Mouse (Mus musculus) ovary, postnatal 14 days (tissue): ENCODE measurements at regions not wholly inside any gene's neighbourhood (a gene's known extent, or its start where the extent isn't known, plus 50 kb on each side); places are given as distances from the start of the nearest gene placed in this dataset.
A peak's percentile ranks its signal among the peaks of the same experiment; 100 is the strongest.

Experiments used
- DNase-seq: peaks from one replicate; pipeline ENCODE4 v3.0.0; 2022; ENCODE audit warnings: low spot score

DNA sequence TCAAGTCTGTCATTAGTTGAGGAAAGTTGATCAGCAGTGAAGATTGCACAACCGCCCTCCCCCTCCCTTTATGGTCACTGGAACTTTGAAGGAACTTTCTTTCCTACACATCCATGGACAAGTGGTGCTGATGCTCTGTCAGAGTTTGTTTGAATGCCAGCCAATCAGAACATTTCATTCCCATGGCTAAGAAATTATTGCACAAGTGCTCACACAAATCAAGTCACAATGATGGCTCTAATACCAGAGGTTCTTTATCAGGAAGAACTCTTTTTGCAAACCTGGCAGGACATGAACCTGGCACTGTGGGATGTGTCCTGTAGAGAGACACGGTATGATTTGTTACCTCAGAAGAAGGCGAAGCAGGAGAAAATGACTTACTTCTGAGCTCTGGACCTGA lies 54.3 kb upstream of the Spry2 start:
- DNase-seq, result no peak

DNA sequence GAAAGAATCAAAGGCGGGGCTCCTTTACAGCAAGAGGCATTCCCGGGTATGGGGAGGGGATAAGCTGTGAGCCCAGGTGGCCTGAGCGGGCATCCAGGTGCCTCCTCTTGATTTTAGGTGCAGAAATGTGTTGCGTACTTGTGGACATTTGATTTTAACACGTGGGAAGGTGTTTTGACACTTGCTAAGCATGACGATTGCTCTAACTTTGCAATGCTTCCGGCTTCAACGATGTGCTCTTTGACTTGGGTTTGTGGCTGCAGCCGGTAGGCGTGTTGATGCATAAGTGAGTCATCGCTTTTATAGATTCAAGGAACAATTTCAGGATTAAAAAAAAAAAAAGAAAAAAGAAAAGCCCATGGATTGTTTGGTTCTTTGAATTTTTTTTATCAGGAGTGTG lies 58.5 kb upstream of the Spry2 start:
- no peak for DNase-seq

DNA sequence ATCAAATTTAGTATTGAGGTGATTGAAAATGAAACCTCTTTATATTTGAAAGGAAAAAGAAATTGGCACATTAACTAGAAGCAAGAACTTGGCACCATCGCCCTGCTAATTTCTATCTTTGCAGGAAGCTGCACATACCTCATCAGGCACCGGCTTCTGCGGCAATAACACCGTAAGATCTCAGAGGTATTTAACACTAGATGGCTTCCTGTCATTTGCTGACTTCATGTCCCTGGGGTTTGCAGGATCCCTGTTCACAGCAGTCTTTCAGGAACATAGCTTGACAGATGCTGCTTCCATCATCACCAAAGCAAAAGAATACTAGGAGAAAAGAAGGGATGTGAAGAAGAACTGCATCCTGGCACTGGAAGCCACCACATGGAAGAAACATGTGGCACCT lies 60.2 kb upstream of the Spry2 start:
- DNase-seq, result no peak

DNA sequence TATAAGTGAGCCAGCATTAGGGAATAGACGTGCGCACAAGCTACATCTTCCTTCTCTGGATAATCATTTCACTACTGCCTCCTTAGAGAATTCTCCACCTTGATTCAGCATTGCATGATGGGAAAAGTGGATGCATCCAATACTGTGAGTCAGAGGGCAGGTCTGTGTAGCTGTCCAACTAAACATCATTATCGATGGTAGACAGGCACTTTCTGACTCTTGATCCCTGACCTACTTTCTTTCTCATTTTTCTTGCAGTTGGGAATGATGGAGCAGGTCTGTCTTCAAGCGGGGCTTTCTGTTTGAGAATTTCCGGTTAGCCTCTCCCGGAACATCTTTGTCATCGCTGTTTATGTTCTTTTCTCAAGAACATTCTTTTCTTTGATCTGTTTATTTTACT lies 61.4 kb upstream of the Spry2 start:
- no peak for DNase-seq

DNA sequence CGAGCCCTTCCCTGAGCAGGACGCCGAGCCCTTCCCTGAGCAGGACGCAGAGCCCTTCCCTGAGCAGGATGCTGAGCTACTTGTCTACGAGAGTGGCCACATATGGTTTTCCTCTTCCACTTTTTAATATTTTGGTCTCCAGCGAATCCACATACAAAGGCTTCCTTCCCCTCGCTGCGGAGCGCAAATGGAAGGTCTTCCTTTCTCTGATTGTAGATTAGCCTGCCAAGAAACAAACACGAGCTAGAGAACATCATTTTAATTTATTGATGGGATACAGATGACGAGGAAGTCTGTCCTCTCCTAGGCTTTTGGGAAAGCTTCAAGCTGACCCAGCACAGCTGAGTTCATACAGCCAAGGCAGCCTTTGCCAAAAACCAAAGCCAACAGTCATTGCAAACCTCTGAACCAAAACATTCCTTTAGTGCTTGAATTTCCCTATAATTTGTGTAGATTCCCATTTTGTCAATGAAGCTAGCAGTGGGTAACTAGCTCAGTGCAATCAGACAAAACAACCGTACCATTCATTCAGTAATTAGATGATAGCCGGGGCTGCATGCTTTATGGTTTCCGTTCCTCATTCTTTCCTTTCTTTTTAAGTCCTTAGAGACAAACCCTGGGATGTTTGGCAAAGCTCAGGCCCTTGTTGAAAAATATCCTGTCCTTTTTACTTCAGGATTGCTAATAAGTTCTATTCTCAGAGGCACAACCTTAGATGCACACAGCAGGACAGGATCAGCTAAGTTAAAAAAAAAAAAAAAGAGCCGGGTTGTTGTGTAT lies 83.1 kb upstream of the Spry2 start:
- DNase-seq, result peak; percentile 5

DNA sequence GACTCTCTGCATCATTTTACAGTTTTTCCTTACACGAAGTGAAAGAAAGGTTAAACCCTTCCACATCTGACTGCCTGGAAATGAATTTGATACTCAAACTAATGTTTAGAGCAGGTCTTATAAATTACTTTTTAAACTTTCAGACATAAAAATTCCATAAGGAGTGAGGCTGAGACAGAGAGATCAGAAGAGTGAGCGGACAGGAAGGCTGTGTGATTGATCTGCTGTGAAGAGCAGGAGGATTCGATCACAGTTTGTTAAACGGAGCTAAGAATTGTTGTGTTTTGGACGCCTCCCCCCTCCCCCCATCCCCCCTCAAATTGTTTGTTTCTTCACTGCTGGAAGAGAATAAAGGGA lies 83.7 kb upstream of the Spry2 start:
- DNase-seq, result no peak

DNA sequence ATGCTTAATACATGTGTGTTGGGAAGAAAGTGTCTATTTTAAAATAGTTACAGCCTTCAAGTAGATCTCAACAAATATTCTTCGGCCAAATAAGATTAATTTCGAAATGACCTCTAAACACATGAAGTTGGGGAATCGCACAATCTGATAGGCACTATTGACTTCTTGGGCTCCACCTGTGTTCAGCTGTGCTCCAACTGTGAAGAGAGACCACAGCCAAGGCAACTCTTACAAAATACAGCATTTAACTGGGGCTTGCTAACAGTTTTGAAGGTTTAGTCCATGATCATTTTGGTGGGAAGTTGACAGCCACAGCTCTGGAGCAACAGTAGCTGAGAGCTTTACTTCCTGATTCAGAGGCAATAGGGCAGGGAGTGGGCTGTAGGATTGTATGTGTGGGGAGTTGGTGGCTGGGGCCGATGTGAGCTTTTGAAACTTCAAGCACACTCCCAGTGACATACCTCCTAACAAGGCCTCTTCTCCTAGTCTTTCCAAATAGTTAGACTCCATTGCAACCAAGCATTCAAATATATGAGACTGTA lies 90.8 kb upstream of the Spry2 start:
- DNase-seq, result no peak

DNA sequence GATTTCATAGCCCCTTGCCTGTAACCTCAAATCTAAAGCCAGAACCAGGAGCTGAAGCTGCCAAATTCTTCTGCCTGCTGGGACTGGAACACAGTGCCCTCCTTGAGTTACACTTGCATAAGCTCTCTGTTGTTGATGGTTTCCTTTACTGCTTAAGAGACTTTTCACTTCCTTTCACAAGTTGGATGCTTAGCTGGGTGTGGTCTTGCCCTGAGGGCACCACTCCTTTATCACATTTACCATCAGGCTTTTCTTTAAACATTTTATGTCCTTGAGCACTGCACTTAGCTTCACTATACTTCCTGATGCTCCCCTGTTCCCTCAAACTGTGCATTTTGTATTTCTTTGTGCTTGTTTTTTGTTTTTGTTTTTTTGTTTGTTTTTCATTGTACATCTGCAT lies 92.1 kb upstream of the Spry2 start:
- no peak for DNase-seq

DNA sequence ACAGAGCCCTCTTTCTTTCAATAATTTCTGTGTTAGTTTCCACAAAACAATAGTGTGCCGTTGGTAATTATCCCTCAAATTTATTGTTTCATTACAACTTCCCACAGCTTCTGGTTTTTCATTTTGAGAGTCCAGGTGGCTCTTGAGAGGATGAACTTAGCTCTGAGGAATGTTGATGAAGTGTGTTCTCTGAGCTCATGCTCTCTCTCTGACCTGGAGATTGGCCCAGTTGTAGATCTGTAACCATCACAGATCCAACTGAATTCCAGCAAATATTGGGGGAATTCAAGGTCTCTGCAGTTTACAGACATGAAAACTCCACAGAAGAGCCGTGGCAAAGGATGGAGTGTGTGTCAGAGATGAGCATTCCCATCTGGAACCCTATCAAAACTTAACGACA lies 96.5 kb upstream of the Spry2 start:
- no peak for DNase-seq

DNA sequence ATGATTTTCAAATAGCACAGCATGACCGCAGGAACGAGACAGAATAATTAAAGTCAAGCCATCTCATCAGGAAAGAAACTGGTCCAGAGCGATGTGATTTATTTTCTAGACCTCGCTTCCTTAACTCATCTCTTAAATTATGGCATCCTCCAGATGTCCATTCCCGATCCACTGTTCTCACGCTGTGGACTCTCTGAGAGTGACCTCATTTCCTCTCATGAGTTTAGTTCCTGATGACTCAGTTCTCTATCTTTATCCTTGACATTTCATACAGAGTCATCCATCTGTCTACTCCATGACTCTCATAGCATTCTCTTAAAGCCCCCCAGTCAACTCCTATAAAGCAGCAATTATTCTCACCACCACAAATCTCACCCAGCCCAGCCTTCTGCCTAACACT lies 103.2 kb upstream of the Spry2 start:
- no peak for DNase-seq

DNA sequence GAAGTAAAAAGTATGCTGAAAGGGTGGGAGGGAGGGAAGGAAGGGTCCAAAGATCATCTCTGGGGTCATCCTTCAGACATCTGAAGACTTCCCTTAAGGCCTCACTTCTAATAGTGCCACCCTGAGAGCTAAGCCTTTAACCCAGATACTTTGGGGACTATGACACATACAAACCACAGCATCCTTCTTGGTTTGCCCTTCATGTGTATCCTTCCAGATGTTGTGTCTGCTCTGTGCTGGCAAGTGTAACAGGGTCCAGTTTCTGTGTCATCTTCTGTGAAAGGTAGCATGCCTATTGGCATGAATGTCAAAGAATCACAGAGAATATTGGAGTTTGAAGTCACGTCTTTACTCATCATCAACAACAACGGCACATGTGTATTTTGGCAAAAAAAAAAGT lies 98.2 kb upstream of the Trim52 start:
- DNase-seq, result no peak

DNA sequence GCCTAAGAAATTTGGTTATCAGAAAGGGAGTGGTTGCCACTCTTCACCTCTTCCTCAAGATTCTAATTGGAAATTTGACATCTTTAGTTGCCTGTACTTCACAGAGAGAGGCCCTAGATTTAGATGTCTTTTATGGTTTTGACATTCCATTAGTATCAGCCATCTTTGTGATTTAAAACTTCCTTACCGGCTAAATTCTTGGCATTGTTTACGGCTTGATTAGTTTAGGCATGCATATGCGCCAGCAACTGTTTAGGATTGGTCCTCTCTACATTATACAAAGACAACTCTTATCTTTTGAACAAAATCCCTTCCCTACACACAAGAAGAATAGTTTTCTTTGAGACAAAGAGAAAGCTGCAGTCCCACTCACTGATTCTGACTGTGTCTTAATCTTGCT lies 97.0 kb upstream of the Trim52 start:
- no peak for DNase-seq

DNA sequence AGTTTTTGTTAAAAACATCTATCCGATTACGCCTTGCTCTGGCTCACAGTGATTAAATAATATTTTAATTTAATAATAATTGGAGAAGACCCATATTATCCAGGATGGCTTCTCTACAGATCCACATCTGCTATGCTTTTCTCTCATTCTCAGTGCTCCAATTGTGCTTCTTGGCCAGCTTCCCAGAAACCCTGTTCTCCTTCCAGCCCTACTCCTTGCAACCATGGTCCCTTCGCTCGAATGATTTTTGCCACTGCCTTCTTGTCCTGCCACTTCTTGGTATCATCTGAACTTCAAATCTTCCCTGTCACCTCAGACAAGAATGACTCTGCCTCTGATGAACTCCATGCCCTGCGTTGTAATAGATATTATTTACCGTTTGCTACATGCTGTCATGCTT lies 95.0 kb upstream of the Trim52 start:
- no peak for DNase-seq

DNA sequence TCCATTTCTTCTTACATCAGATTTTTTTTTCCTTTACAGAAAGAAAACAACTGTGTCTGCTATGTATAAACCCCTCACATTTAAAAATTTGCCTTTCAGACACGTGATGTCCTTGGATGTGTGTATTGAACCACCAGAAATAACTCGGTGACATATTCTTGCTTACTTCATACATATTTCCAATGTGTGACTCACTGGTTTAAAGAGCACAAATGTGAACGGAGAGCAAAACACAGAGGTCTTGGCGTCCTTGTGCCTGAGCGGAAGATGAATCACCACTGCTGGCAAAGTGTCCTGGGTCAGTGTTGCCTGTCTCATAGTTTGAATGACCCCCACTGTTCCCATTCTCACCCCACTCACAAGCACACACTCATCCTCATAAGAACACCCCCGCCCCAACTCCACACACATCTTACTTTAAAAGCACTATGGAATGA lies 94.0 kb upstream of the Trim52 start:
- DNase-seq, result no peak

DNA sequence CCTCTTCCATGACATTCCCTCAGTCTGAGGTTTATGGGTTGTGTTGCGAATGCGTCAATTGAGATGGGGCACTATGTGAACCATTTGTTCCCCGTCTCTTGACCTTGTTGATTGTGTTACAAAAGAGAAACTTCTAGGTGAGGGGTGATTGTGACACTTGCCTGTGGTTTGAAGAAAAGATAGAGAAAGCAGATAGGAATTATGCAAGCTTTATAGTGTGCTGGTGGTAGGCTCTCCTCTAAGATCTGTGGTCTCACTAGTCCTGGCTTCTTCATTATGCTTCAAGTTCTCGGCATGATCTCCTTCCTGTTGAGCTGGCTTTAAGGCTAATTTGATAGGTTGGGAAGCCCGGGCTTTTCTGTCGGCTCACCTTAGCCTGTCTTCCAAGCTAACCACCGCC lies 83.2 kb upstream of the Trim52 start:
- DNase-seq, result no peak

DNA sequence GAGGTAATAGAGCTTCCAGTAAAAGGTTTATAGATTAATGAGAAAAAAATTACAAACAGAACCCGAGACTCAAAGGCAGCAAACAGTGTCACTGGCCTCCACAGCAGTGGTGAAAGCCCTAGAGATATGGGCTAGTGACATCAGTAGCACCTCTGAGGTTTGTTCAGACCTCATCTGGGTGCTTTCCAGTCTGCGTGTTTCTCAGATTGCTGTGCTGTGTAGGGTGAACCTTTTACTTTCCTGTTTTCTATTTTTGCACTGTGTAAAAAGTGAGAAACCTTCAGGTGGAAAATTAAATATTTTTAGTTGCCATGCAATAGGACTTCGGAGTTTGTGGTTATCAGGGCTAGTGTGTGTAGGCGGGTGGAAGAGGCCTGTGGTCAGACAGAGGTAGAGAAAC lies 79.2 kb upstream of the Trim52 start:
- DNase-seq, result no peak

DNA sequence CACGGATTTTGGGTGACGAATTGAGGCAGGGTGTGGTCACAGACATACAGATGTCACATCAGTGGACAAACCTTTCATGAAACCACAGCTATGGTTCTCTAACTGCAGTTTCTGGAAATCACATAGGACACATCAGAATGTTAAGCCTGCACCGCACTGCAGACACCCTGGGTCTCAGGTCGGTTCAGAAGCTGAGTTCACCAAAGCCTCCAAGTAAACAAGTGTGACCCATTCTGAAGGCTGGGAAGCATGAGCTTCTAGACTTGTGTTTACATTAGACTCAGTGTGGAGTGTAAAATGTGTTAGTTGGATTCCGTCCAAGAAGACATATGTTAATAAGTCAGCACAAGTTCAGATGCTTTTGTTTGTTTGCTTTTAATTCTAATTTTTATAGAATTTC lies 78.3 kb upstream of the Trim52 start:
- no peak for DNase-seq

DNA sequence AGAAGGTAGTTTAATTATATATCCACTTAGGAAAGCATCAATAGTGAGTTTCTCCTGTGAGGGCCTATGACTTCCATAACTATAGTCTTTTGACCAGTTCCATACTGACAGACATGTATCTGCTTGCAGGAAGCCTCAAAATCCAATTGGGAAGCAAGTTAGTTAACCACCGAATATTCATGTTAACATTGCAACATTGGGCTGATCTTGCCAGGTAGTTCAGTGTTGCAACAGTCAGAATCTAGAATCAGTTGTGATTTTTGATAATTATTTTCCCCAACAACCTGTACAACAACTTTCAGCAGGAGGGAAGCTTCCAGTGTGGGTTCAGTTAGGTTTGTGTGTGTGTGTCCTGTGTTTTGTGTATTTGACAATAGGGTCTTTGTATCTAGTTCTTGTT lies 74.9 kb upstream of the Trim52 start:
- DNase-seq, result no peak

DNA sequence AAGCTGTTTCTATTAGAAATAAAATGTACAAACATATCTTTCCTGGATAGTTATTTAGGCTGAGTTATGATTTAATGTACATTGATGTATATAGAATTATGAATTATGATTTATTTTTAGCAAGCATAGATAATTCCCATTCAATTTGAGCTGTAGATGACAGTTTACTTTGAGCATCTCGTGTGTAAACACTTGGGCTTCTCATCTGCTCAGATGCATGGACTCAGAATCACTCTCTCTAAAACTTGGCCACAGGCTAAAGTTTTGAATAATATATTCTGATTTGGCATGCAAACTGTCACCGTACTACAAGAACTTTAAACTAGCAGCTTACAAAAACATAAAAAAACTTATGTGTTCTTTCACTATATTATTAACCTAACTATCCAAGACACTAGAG lies 72.2 kb upstream of the Trim52 start:
- DNase-seq, result no peak

DNA sequence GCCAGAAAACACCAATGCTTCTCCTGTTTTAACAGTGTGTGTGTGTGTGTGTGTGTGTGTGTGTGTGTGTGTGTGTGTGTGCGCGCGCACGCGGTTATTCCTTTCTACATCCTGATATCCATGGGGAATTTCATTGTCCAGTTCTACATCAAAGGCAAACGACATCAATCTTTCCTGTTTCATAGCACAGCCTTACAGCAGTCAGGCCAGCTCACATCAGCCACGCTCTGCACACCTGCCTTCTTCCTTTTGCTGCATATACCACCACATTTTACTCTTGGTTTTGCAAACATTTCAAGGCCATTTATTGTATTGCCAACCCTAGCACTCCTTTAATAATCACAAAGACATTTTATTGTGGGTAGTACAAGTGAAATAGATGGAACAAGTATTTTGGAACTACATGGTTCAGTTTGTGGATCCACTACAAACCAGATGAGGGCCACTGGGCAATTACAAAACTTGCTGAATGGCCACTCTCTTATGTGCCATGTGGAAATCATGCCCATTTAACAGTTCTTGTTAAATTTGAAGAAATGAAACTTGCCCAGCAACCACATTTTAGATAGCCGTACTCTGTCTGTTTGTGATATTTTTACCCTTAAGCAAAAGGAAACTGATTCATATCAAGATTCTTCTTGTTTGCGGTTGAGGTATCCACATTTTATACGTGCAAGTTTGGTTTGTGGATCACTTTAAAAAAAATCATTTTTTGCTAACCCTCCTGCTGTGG lies 70.9 kb upstream of the Trim52 start:
- no peak for DNase-seq

DNA sequence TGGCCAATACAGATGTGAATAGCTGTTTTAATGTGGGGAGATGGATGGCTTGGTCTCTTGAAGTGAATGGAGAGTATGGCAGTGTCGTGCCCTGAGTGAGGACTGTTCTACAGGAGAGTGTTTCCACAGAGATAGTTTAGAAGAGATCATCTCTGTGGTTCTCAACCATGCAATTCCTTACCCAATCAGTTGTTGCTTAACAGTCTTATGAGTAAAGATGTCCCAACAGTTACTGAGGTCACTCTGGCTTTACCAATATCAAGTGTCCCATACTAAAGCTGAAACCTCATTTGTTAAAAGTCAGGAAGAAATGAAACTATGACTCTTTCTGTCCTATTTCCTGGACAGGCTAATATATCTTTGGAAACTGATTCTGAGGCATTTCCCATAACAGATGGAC lies 61.7 kb upstream of the Trim52 start:
- DNase-seq, result no peak

DNA sequence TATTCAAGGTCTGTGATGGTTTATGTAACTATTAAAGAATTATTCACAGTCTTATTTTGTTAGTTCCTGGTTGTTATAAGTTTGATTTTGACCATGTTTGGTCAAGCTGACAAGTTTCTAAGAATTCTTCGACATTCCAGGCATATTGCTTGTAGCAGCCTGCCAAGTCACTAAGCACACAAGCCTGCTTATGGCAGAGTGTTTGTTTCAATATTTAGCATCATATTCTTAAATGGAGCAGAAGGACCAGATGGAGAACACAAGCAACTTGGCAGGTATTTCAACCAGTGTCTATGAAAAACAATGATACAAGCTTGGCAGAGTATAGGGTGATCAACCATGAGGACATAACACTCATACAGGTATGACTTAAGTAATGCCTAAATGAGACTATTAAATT lies 55.8 kb upstream of the Trim52 start:
- no peak for DNase-seq
